Mouse (Mus musculus): ENCODE measurements around the gene Obsl1. TPM values are rescaled to one million over a fixed set of nuclear protein-coding genes. Genes with fewer than 3 reads are reported as not detected.

Obsl1 gene
- polyA plus RNA-seq, 1 experiment from 2014 or later, result 48.0 TPM

DNA sequence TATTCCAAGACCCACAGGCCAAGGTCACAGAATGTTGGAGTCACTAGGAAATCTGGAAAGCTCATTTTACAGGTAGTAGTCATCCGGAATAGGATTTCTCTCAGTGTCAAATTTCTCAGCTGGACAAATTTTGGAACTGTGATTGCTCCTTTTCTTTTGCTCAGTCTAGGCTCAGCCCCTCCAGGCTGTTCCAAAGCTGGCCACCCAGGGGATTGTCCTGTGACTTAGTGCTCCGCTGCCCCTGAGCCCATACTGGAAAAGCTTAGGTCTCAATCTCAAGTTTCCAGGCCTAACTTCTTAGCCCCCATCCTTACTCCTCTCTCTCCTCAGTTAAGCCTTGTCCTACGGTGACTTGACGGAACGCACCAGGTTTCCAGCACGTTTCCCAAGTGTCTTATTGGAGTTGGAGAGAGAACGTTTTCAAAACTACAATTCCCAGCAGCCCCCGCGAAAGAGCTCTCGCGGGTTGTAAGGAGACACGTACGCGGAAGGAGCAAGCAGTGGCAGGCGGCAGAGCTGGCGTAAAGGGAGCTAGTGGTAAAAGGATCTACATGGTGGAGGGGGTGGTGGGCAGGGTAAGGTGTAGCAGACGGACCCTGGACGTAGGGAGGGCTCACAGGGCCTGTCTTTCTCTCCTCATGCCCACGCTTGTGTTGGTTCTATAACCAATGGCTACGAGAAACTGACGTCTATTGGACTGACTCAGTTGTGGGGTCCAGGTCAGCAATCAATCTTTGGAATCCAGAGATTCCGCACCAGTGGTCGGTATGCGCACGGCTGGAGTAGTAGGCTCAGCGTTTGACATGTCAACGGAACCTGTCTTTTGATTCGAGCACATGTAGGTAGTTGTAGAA, 70.5 kb downstream of the Obsl1 start, which contains the start of gene Gmppa:
TSS of gene Gmppa (plus strand) at position 456 of the 854 bp plus-strand sequence.
- Histone ChIP-seq H3K27me3 (ENCODE audit: control insufficient read depth, insufficient read depth, low read depth, low read length) (no peaks in the 10 kb centered on the region), H3K9me3 (ENCODE audit: control insufficient read depth, low read length) (no peaks in the 10 kb centered on the region), H3K27ac (ENCODE audit: low read length) (peak within 1 kb of the TSS; percentile 48), H3K4me3 (ENCODE audit: low read length) (peak within 1 kb of the TSS; percentile 76), H3K9ac (ENCODE audit: low read length) (peak within 1 kb of the TSS; percentile 86), H3K36me3 (ENCODE audit: control insufficient read depth, insufficient read depth, low read length) (peaks cover 1% of the 10 kb centered on the region; the same call in 1 of the 2 replicates), H3K4me2 (ENCODE audit: low read depth, low read length) (peak within 1 kb of the TSS; percentile 74), H3K4me1 (replicated peaks; ENCODE audit: control insufficient read depth, insufficient read depth, low read length) (peaks cover 9% of the 10 kb centered on the region)
- WGBS, result 5% methylated on average over 28 of the region's 28 CpGs
- ATAC-seq (ENCODE audit: low read depth), result peak; percentile 87

Other genes starting within 250 kb of the Obsl1 start
- 0.63 and 0.78 TPM in 2 replicates for gene Ptprn, start 241.9 kb downstream of the Obsl1 start, polyA plus RNA-seq (2015; fragmentation: Nextera tagmentation; extraction: Ambion mirVana)
- gene Resp18, start 228.0 kb downstream of the Obsl1 start, polyA plus RNA-seq (2015; fragmentation: Nextera tagmentation; extraction: Ambion mirVana), result 1.6 and 2.1 TPM in 2 replicates
- 118 and 122 TPM in 2 replicates for gene Dnpep, start 188.5 kb downstream of the Obsl1 start, polyA plus RNA-seq (2015; fragmentation: Nextera tagmentation; extraction: Ambion mirVana)
- 57.1 and 64.0 TPM in 2 replicates for gene Des, start 146.1 kb downstream of the Obsl1 start, polyA plus RNA-seq (2015; fragmentation: Nextera tagmentation; extraction: Ambion mirVana)
- 38.5 and 38.9 TPM in 2 replicates for gene Speg, start 131.2 kb downstream of the Obsl1 start, polyA plus RNA-seq (2015; fragmentation: Nextera tagmentation; extraction: Ambion mirVana)
- gene Gmppa, start 70.5 kb downstream of the Obsl1 start, polyA plus RNA-seq (2015; fragmentation: Nextera tagmentation; extraction: Ambion mirVana), result 80.5 and 92.4 TPM in 2 replicates
- 0.05 and 0.11 TPM in 2 replicates for gene Asic4, start 56.0 kb downstream of the Obsl1 start, polyA plus RNA-seq (2015; fragmentation: Nextera tagmentation; extraction: Ambion mirVana)
- 22.9 and 25.2 TPM in 2 replicates for gene Chpf, start 27.1 kb downstream of the Obsl1 start, polyA plus RNA-seq (2015; fragmentation: Nextera tagmentation; extraction: Ambion mirVana)
- 0.65 and 1.3 TPM in 2 replicates for gene Tmem198, start 26.9 kb downstream of the Obsl1 start, polyA plus RNA-seq (2015; fragmentation: Nextera tagmentation; extraction: Ambion mirVana)
- gene Inha, start 625 bp upstream of the Obsl1 start, polyA plus RNA-seq (2015; fragmentation: Nextera tagmentation; extraction: Ambion mirVana), result 3.8 and 4.1 TPM in 2 replicates
- 19.5 and 20.0 TPM in 2 replicates for gene Stk11ip, start 15.1 kb upstream of the Obsl1 start, polyA plus RNA-seq (2015; fragmentation: Nextera tagmentation; extraction: Ambion mirVana)
- gene Slc4a3, start 39.8 kb upstream of the Obsl1 start, polyA plus RNA-seq (2015; fragmentation: Nextera tagmentation; extraction: Ambion mirVana), result 10.2 and 12.3 TPM in 2 replicates

Data from lung, embryonic 16.5 days (tissue).